Mouse (Mus musculus) spleen, postnatal 4 days (tissue): ENCODE results near the gene Plekhm2.

Experiments used
- DNase-seq, 2 experiments: peaks; one replicate each; pipeline ENCODE4 v3.0.0; 2022; ENCODE audit warnings: low spot score in 2 of 2

Plekhm2 gene

GRCm38 (mm10) chr4:141605421-141605820 is 59.3 kb downstream of the Plekhm2 start:
- DNase-seq: no peak

- DNase-seq: no peak
Measured at GRCm38 (mm10) chr4:141604493-141604892, 60.2 kb downstream of the Plekhm2 start.

DNA sequence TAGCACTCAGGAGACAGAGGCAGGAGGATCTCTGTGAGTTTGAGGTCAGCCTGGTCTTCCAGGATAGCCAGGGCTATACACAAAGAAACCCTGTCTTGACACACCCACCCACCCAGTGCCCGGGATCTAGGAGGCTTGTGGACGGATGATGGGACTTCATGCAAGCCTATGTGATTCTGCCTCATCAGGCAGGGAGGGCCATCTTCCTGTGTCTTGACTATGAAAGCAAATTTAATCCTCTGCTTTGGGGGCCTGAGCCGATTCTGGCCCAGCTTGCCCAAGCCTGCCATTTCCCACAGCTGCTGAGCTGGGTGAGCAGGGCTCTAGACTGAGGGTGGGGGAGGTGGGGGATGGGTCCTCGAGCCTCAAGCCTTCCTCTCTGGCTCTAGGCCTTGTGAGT is 60.8 kb downstream of the Plekhm2 start:
- DNase-seq: peak in 1 of 2 experiments; percentile 41

GRCm38 (mm10) chr4:141602523-141603223 is 62.0 kb downstream of the Plekhm2 start:
- DNase-seq: no peak

- DNase-seq: peak in 1 of 2 experiments; percentile 60
Measured at GRCm38 (mm10) chr4:141601148-141601862, 63.4 kb downstream of the Plekhm2 start.

DNA sequence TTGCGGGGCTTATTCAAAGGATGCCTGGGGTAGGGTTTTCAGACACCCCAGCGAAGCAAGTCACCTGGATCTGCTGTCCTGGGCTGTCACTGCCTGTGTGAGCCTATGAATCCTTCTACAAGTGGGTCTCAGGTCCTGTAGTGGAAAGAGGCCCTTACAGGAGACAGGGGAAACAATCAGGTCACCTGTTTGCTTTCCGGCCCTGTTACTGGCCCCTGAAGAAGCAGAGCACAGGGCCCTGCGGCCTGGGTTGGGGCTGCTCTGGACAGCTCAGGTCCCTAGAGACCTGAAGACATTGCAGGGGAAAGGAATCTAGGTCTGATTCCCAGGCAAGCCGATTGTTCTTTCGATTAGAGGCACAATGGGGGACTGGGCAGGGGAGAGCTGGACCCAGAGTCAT is 64.3 kb downstream of the Plekhm2 start:
- peak in 1 of 2 experiments; percentile 47 for DNase-seq

DNA sequence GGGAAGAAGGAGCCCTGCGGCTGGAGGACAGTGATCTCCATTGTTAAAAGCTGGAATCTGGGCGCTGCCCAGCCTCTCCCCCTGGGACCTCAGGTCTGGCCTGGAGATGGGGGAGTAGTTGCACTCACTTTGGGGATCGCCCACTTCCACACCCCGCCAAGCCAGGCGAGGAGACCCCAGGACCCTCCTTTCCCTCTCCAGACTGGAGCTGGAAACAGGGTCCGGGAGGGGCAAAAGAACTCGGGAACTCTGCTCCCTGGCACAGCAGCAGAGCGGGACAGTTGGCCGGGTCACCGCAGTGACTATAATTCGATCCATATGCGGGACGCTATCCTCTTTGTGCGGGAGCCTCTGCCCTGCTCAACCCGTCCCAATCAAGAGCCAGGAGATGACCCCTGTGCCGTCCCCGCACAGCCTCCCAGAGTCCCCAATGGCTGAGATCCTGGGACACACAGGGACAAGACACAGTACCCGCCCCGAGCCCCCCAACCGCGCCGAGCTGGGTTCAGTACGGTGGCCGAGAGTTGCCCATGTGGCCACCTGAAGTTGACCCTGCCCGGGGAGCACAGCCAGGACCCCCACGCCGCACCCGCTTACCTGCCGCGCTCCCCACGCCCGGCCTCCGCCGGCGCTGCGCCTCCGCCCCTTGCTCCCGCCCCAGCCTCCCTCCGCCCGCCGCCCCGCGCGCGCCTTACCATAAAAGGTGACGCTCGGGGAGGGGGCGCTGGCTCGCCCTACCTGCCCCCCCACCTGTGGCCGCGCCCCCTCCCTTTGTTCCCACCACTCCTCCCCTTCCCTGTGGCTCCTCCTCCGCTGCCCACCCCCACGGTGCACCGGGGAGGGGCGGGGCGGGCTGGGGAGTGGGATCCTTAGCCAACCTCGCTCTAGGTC is 65.2 kb downstream of the Plekhm2 start:
- peak in 1 of 2 experiments; percentile 61 for DNase-seq

DNA sequence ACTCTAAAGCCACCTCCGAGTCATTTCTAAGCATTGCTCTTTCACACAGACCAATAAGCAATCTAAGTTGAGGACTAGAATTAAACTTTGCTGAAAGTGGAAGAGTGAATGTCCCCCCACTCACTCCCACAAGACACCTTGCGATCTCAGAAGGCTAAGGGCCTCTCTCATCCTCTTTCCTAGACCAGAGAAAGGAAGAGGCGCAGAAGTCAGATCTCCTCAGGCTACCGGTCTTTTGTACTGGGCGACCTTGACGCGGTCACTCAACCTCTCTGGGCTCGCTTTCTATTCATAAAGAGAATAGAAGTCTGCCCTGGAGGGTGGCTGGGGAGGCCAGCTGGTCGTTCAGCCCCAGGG is 65.8 kb downstream of the Plekhm2 start:
- DNase-seq: no peak

- peak in 1 of 2 experiments; percentile 55 for DNase-seq
Measured at GRCm38 (mm10) chr4:141598199-141598893, 66.4 kb downstream of the Plekhm2 start.

DNA sequence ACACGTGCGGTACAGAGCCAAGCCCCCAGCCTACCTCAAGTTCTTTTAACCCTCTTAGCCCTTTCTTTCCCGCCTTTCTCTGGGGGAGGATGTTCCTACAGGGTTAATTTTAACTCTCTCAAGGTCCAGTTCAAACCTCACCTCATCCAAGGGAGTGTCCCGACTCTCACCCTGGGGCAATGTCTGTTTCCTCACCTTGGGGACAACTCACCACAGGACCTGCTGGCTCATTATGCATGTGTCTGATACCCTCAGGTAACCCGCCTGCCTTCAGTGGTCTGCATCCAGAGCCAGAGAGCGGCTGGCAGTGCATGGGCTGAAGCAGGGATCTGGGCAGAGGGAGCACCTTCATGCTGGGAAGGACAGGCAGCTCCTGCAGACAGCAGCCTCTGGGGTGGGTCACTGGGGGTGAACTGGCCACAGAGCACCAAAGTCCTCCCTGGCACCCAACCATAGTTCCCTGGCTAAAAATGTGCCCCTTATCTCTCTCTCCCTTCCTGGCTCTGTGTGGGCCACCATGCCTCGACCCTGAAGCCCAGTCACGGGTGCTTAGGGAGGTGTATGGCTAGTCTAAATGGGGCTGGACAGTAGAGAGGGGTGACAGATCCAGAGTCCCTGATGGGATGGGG is 67.9 kb downstream of the Plekhm2 start:
- DNase-seq: peak in 1 of 2 experiments; percentile 52

- peak in 1 of 2 experiments; percentile 56 for DNase-seq
Measured at GRCm38 (mm10) chr4:141595605-141596268, 69.0 kb downstream of the Plekhm2 start.

DNA sequence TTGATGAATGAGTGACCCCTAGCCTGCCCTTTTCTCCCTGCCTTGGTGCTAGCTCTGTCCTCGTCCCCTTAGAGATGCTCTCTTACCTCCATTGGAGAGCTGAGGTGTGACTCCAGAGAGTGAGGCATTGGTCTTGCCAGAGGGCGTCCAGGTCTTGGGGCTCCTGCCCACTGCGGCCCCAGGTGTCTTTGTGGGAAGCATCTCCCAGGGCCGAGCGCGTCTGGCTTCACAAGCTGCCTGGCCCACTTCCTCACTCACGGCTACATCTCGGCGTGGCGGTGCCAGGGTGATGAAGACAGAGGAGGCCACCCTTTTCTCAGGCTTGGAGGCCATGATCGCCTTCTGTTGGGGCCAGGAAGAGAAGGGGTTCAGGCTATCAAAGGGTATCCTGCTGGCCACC is 69.6 kb downstream of the Plekhm2 start:
- peak in 1 of 2 experiments; percentile 60 for DNase-seq

DNA sequence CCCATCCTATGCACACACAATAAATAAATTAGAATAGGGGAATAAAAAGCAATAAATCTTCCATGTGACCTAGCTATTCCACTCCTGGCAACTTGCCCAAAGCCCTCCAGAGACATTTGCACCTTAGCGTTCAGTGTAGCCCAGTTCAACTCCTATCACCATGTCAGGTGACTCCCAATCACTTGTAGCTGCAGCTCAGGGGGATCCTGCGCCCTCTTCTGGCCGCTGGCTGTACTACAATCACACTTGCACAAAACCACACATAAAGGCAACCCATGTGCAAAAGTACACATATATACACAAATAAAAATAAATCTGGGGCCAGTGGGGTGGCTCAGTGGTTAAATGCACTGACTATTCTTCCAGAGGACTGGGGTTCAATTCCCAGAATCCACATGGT is 73.2 kb downstream of the Plekhm2 start:
- DNase-seq: peak; percentile 45 to 79

- no peak for DNase-seq
Measured at GRCm38 (mm10) chr4:141583919-141584318, 80.8 kb downstream of the Plekhm2 start.

- no peak for DNase-seq
Measured at GRCm38 (mm10) chr4:141581051-141581450, 83.6 kb downstream of the Plekhm2 start.

DNA sequence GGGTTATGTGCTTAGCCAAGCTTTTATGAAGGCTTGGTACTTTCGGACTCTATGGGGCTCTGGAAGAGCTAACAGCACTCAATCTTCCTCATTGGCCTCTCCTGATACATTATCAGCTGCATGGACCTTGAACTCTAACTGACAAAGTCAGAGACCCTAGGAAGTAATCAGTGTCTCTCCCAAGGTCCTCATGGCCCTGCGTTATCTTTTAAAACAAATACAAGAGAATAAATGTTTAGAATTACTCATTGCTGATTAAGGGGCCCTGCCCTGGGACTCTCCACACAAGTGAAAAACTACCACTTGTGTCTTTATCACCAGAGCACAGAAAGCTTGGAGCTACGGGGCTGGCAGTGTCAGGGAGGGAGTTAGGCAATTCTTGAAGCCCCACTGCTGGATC is 85.9 kb downstream of the Plekhm2 start:
- DNase-seq: no peak

- peak in 1 of 2 experiments; percentile 59 for DNase-seq
Measured at GRCm38 (mm10) chr4:141576877-141577276, 87.8 kb downstream of the Plekhm2 start.

GRCm38 (mm10) chr4:141576404-141576803 is 88.3 kb downstream of the Plekhm2 start:
- DNase-seq: peak in 1 of 2 experiments; percentile 50
